Mouse (Mus musculus): ENCODE measurements around the gene Pid1.
A peak's percentile ranks its signal among the peaks of the same experiment; 100 is the strongest.
"Not testable (repeated sequence)": the region's sequence is repeated elsewhere in the genome, so short reads cannot be mapped to it uniquely, and the experiment has no call there.

Gene Pid1

GRCm38 (mm10) chr1:84357216-84357615, 6.8 kb downstream of the Pid1 start:
- DNase-seq, result no peak

DNA sequence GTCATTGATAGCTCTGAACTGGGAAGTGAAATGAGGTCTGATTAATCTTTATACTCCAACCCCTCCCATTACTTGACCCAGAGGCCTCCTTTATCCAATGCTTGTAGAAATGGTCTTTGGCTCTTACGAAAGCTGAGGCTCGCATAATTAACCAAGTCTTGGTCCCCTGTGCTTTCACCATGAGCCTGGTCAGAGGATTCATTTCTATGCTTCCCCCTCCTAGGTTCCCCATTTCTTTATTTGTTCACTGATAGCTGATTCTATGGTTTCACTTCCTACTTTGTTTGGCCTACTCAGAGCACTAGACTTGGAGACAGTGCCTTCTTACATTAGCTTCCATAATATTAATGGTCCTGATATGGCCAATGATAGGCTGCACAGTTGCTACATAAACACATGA, 13.7 kb downstream of the Pid1 start:
- no peak for DNase-seq

- no peak for DNase-seq
Measured at GRCm38 (mm10) chr1:84347796-84348476, 16.0 kb downstream of the Pid1 start.

DNA sequence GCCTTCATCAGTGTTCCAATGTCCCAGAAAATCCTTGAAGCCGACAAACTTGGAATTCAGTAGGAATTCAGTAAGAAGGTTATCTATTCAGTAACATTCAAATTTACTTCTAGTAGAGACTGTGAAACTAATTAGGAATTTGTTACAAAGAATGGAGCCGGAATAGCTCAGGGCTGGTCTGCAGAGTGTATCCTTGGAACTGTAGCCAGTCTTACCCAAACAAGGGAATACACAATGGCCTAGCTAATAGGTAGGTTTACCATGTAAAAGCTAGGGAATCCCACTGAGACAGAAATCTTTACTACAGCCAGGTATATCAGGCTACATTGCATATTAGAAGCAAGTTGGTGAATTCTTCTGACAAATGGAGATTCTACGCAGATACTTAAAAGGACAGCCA, 31.2 kb downstream of the Pid1 start:
- DNase-seq, result not testable (repeated sequence)

GRCm38 (mm10) chr1:84331861-84332260, 32.1 kb downstream of the Pid1 start:
- DNase-seq, result not testable (repeated sequence)

DNA sequence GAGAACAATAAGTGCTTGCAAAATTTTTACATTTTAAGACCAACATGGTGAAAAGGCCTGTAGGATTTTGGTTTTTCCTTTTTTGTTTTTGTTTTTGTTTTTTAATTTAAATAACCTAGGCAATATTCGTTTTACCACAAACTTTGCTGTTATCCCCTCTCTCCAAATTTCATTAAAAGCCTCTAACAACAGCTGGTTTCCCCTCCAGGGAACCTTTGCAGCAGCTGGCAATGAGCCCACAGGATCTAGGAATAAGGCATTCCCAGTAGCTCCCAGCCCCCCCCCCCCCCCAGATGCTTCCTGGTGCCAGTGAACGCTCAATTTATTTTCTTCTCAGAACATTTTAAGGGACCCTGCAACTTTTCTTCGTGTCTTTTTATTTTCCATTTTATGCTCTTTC, 38.7 kb downstream of the Pid1 start:
- peak; percentile 70 for DNase-seq

DNA sequence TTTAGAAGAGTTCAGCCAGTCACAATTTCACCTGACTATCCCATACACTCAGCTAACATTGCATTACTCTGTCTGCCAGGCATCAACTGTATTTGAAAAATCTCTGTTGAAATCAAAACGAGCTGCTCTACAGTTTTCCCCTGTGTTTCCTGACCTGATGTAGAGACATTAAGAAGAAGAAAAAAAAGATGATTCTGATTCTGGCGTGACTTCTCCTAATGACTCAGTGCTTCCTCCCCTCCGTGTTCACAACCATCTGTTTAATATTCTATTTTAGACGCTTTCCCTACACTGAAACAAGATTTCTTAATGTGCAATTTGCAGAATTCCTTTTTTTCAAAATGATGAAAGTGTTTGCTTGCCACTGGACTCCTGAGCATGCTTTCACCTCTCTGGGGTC, 42.7 kb downstream of the Pid1 start:
- no peak for DNase-seq

DNA sequence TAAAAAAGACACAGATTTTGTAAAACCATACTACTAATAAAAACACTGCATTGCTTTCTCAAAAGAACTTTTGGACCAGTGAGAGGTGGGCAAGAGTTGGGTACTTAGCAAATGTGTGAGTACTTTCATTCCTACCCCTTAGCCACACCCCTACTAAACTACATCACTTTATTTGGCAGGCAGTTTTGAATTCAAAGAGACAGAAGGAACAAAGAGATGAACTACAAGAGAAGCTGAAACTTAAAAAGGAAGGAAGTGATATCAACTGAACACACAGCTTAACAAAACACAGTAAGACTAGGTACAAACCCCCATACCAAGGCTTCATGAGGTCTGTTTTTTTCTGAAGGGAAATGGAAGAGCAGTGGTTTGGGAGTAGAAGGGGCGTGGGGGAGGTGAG, 45.4 kb downstream of the Pid1 start:
- DNase-seq, result no peak

DNA sequence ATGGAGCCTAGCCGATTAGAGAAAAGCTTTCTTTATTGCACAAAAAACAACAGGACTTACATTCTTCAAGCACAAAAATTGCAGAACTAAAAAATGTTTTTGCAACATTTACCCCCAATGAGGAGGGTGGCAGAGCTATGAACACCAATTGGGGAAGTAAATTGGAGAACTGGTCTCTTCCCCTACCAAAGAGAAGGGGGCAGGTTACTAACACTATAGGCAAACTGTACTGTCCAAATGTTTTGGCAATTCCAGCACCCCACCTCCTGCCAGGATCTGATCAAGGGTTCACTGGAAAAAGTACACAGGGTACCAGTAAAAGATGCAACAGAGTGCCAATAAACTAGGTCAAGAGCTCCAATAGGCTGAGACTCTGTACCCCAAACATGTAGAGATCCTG, 46.2 kb downstream of the Pid1 start:
- no peak for DNase-seq

- no peak for DNase-seq
Measured at GRCm38 (mm10) chr1:84309966-84310460, 54.0 kb downstream of the Pid1 start.

DNA sequence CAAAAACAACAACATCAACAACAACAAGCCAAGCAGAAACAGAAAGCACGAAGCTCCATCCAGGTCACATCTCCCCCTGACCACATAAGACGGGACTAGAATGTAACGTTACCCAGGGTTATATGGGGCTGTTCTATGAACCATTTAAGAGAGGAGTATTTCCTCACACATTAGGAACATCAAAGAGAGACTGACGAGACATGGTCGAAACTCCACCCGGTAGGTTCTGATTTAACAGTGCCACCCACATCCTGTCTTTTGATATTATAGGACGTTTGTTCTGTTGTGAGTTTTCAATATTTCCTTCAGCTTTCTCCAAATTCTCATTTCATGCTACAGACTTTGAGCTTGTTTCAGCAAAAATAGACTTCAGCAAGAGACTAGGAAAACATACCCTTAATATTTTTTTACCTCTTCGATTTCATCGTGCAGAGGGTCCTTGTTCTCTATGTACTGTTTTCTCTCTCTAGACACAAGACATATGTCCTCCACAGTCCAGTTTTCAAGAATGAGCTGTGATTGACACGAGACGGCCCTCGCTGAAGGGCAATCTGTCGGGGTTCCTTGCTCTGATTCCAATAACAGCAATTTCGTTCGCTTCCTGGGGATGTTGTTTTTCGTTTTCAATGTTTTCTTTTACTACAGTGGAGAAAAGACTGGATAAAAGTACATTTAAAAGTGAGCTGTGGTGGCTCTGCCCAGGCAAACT, 58.1 kb downstream of the Pid1 start:
- DNase-seq, result no peak

- DNase-seq, result no peak
Measured at GRCm38 (mm10) chr1:84302788-84303187, 61.2 kb downstream of the Pid1 start.

- no peak for DNase-seq
Measured at GRCm38 (mm10) chr1:84299719-84300118, 64.3 kb downstream of the Pid1 start.

DNA sequence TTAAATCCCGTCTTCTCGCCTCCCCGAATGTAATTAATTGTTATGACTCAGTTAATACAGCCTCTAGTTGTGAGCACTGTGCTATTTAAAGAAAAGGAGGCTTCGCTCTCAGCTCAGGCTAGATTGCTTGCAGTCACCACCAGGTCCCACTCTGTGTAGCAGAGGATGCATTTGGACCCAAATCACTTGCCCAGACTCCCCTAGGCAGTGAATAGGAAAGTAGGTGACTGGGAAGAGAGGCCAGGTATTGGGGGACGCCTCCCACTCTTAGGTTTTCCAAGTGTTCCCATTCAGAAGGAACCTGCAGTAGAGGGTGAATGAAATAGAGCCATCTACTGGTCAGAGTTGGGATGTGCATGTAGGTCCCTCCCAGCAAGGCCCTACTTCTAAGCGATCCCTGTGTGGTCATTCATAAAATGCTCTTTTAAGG, 77.3 kb downstream of the Pid1 start:
- DNase-seq, result peak; percentile 62

GRCm38 (mm10) chr1:84285620-84286019, 78.4 kb downstream of the Pid1 start:
- DNase-seq, result no peak

- peak; percentile 76 for DNase-seq
Measured at GRCm38 (mm10) chr1:84284293-84285068, 79.5 kb downstream of the Pid1 start.

GRCm38 (mm10) chr1:84283119-84283518, 80.9 kb downstream of the Pid1 start:
- DNase-seq, result peak; percentile 64

- DNase-seq, result no peak
Measured at GRCm38 (mm10) chr1:84280171-84280570, 83.8 kb downstream of the Pid1 start.

DNA sequence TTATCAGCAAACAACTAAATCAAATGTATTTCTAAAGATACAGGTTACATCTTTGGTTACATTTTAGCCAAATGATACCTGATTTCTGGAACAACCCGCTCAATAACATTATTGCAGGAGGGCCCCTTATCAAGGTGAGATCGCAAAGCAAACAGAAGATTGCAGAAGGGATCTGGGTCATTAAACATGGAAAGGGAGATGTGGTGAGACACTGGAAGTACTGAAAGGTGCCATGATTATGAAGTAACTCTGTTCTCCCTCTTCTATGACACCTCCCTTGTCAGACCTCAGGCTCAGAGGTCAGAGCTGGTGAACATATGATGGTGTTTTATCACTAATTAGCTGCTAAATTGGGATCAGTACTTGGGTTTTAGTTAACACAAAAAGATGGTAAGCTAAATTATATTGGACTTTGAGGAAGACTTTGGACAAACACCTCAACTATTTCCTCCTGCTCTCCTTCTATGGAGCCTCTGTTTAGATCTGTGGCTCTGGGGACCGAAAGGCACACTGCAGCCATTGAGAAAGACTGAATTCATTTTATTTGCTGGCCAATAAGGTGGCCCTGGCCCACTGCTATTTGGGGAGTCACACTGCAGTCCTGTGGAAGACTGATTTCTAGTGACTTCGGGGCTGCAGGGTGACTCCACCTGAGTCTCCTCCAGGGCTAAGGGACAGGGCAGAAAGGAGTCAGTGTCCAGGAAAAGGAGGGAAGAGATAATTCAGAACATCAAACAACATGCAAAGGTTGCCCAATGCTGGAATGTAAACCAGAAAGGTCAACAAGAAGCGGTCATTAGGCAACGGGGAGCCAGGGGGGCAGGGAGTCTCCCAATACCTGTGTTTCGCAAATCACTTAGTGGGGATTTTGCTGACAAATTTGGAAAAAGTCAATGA, 85.4 kb downstream of the Pid1 start:
- DNase-seq, result no peak

GRCm38 (mm10) chr1:84272951-84273350, 91.0 kb downstream of the Pid1 start:
- DNase-seq, result no peak

DNA sequence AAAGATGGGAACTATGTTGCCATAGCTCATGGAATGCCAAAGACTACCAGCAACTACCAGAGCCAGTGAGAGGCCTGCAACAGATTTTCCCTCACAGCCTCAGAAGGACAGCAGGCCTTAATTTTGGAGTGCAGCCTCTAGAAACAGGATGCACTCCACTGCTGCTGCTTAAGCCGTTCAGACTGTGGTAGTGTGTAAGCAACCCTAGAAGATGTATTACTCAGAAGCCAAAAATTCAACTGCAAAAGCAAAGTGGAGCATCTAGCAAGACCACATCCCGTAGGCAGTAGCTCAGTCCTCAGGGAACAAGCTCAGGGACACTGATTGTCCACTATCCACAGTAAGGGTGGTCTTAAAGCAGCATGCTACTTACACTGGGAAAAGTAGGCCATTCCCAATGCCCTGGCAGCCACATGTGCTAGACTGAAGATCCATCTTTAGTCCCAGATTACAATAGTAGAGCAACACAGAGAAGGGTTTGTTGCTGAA, 92.2 kb downstream of the Pid1 start:
- no peak for DNase-seq

DNA sequence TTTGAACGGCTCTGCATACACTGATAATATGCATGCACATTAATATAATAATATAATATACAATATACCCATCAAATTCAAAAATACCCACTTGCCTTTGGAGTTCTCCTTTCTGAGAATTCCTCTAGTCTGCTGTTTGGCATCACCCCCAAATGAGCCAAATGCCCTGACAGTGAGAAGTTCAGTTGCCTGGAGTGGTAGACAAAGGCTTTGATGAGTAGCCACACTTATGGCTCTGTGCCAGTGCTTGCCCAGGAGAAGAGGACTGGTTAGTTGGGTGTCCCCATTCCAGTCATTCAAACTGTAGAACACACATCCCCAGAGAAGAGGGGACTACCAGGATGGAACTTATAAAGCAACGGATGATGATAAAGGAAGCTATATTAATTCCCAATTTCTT, 106.3 kb downstream of the Pid1 start:
- no peak for DNase-seq
